Mouse (Mus musculus) G1E (cell line): ENCODE data around the gene Oscp1. TPM values are rescaled to one million over a fixed set of nuclear protein-coding genes. Genes with fewer than 3 reads are reported as not detected.

ENCODE experiments used
- ATAC-seq: 2 replicates; pipeline ENCODE4 v1.8.0; 2016; ENCODE audit warnings: mild to moderate bottlenecking; ENCODE audit not compliant: insufficient number of reproducible peaks, poor library complexity, low FRiP score, severe bottlenecking; ENCODE audit errors: extremely low read depth
- DNase-seq: peaks from one replicate; pipeline ENCODE4 v3.0.0; 2012; ENCODE audit warnings: low spot score
- H3K27me3 ChIP-seq: 2 replicates; pipeline ENCODE4 v1.6.1; 2012; ENCODE audit warnings: mild to moderate bottlenecking, low read length, inconsistent platforms; ENCODE audit not compliant: insufficient read depth
- H3K36me3 ChIP-seq: replicated peaks from 2 replicates; pipeline ENCODE3; 2012; ENCODE audit warnings: mild to moderate bottlenecking, inconsistent platforms
- H3K4me1 ChIP-seq: 2 replicates; pipeline ENCODE4 v1.6.1; 2012; ENCODE audit warnings: low read depth, low read length, inconsistent platforms, mixed read lengths; ENCODE audit not compliant: insufficient read depth
- H3K4me3 ChIP-seq: 2 replicates; pipeline ENCODE4 v1.5.1; 2012; ENCODE audit warnings: low read depth, mild to moderate bottlenecking, inconsistent platforms, low read length, moderate library complexity, mixed read lengths
- H3K9me3 ChIP-seq: replicated peaks from 2 replicates; pipeline ENCODE4 v1.6.1; 2012; ENCODE audit warnings: inconsistent platforms
- CTCF ChIP-seq: IDR thresholded peaks from 2 replicates; pipeline ENCODE4 v1.5.1; 2012; ENCODE audit warnings: low read depth, low read length, inconsistent platforms, mixed read lengths
- GATA1 ChIP-seq: IDR thresholded peaks from 2 replicates; pipeline ENCODE4 v1.6.1; 2012; ENCODE audit warnings: borderline replicate concordance, low read length, inconsistent platforms, mixed read lengths
- GATA2 ChIP-seq: IDR thresholded peaks from 2 replicates; pipeline ENCODE4 v1.6.1; 2012; ENCODE audit warnings: low read depth, low read length, inconsistent platforms, borderline replicate concordance
- POLR2AphosphoS5 ChIP-seq: IDR thresholded peaks from 2 replicates; pipeline ENCODE4 v1.6.1; 2012; ENCODE audit warnings: low read depth, low read length, inconsistent platforms; ENCODE audit not compliant: insufficient replicate concordance
- TAL1 ChIP-seq: conservative IDR thresholded peaks from 2 replicates; pipeline ENCODE4 v1.6.1; 2012; ENCODE audit warnings: low read depth, low read length, inconsistent platforms, mixed read lengths
- polyA plus RNA-seq: library from polyadenylated mRNA; stranded (reverse); fragments of >175 nt; gene quantifications from 2 replicates; pipeline ENCODE4 v1.2.3, GENCODE M21; 2012
- total RNA-seq, 2 experiments: library from RNA; stranded (forward) in 1 of 2; stranded (reverse) in 1 of 2; fragments of 200-1000 nt in 1 of 2; fragments of >200 nt in 1 of 2; fragmentation: Nextera tagmentation in 1 of 2; gene quantifications; 2 replicates each; pipeline ENCODE4 v1.2.3; 2014 to 2017

The Oscp1 gene
- total and polyA plus RNA-seq, 3 experiments, result 1.9 to 9.8 (median 6.6) TPM

DNA sequence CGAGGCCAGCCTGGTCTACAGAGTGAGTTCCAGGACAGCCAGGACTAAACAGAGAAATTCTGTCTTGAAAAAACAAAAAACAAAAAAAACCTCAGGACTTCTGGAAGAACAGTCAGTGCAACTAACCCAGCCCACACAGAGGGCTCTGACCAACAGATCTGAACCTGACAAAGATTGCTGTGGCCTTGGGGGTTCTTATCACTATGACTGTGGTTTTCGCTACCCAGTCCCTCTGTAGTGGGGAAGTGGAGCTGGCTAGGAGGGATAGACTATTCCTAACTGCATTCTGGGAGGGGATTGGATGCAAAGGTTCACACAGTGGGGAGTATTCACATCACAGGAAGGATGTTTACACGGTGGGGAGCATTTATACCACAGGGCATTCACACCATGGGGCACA lies 29.3 kb upstream of the Oscp1 start:
- no peak for TF ChIP-seq GATA2
- no peak for TF ChIP-seq TAL1
- no peak for TF ChIP-seq GATA1
- no peak for TF ChIP-seq CTCF
- TF ChIP-seq POLR2AphosphoS5, result no peak
- H3K27me3 ChIP-seq, result peaks cover 10% of the 10 kb centered on the region; the same call in 1 of the 2 replicates
- no peak for ATAC-seq
- peaks cover 12% of the 10 kb centered on the region for H3K4me1 ChIP-seq
- H3K36me3 ChIP-seq, result no peaks in the 10 kb centered on the region
- no peak overlapping the region for H3K4me3 ChIP-seq
- H3K9me3 ChIP-seq, result no peaks in the 10 kb centered on the region
- no peak for DNase-seq

DNA sequence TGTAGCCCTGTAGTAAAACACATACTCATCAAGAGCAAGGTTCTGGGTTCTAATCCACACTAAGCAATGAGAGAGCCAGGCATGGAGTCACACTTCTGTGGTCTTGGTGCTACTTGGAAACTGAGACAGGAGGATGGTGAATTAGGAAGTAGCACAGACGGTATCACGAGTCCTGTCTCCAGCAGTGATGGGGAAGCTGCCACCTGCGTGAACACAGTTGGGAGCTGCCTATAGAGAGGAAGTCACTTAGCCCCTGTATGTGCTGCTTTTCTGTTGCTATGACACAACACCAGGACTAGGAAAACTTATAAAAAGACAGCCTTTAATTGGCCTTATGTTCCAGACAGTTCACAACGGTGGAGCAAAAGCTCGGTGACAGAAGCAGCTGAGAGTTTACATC lies 27.7 kb upstream of the Oscp1 start:
- no peak for TF ChIP-seq TAL1
- TF ChIP-seq POLR2AphosphoS5, result no peak
- no peak for TF ChIP-seq GATA2
- no peak for TF ChIP-seq CTCF
- no peak for TF ChIP-seq GATA1
- H3K36me3 ChIP-seq, result no peaks in the 10 kb centered on the region
- ATAC-seq, result no peak

DNA sequence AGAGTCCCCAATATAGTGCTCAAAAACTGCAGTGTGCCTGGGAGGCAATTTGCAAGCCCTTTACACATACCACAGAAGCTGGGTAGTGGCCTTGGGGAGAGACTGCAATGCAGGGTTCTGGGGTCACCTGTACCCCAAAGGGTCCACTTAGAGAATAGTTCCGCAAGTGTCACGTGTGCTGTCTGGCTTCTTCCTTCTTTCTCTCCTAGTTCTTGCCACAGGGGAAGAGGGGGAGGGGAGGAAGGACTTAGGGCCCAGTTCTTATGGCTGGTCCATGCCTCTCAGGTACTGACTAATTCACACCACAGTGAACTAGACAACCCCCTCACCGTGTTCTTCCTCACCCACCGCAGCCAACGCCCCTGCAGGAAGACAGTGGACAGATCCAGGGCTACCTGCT lies 23.0 kb upstream of the Oscp1 start:
- TF ChIP-seq GATA1, result no peak
- TF ChIP-seq POLR2AphosphoS5, result no peak
- TF ChIP-seq GATA2, result no peak
- TF ChIP-seq CTCF, result no peak
- no peak for TF ChIP-seq TAL1
- ATAC-seq (no peak), DNase-seq (no peak)
- H3K36me3 ChIP-seq, result no peaks in the 10 kb centered on the region
- H3K4me3 ChIP-seq, result no peak overlapping the region
- no peaks in the 10 kb centered on the region for H3K9me3 ChIP-seq
- H3K27me3 ChIP-seq, result peaks cover 14% of the 10 kb centered on the region; the same call in 1 of the 2 replicates
- H3K4me1 ChIP-seq, result no peaks in the 10 kb centered on the region

More for the DNA sequence above, 27.7 kb upstream of the Oscp1 start:
- peaks cover 12% of the 10 kb centered on the region for H3K4me1 ChIP-seq
- no peak overlapping the region for H3K4me3 ChIP-seq
- H3K27me3 ChIP-seq, result peaks cover 12% of the 10 kb centered on the region; the same call in 1 of the 2 replicates
- no peaks in the 10 kb centered on the region for H3K9me3 ChIP-seq
- DNase-seq, result no peak

- Histone ChIP-seq H3K4me1 (peaks cover 23% of the 10 kb centered on the region), H3K4me3 (peak within 1 kb of the TSS; percentile 89), H3K9me3 (no peaks in the 10 kb centered on the region), H3K36me3 (peaks cover 41% of the 10 kb centered on the region), H3K27me3 (no peaks in the 10 kb centered on the region)
- ATAC-seq (peak; percentile 98), DNase-seq (peak; percentile 94)
- TF ChIP-seq TAL1 (no peak), POLR2AphosphoS5 (no peak), GATA1 (no peak), CTCF (no peak), GATA2 (no peak)
Observed at GRCm38 (mm10) chr4:126046851-126047585, 11.3 kb upstream of the Oscp1 start, which contains the start of gene Mrps15. TSS of gene Mrps15 (plus strand) at chr4:126046925.

- H3K36me3 ChIP-seq, result peaks cover 86% of the 10 kb centered on the region
- TF ChIP-seq GATA2 (no peak), TAL1 (no peak), CTCF (no peak), POLR2AphosphoS5 (no peak), GATA1 (no peak)
- no peak for ATAC-seq
Observed at GRCm38 (mm10) chr4:126051617-126052016, 6.7 kb upstream of the Oscp1 start.

More at GRCm38 (mm10) chr4:126051617-126052016, 6.7 kb upstream of the Oscp1 start:
- H3K9me3 ChIP-seq, result no peaks in the 10 kb centered on the region
- no peak overlapping the region for H3K4me3 ChIP-seq
- no peak for DNase-seq
- H3K27me3 ChIP-seq, result no peaks in the 10 kb centered on the region
- peaks cover 19% of the 10 kb centered on the region for H3K4me1 ChIP-seq
